8 mouse cellular contexts compared by ENCODE assay signal in the genomic region with DNA sequence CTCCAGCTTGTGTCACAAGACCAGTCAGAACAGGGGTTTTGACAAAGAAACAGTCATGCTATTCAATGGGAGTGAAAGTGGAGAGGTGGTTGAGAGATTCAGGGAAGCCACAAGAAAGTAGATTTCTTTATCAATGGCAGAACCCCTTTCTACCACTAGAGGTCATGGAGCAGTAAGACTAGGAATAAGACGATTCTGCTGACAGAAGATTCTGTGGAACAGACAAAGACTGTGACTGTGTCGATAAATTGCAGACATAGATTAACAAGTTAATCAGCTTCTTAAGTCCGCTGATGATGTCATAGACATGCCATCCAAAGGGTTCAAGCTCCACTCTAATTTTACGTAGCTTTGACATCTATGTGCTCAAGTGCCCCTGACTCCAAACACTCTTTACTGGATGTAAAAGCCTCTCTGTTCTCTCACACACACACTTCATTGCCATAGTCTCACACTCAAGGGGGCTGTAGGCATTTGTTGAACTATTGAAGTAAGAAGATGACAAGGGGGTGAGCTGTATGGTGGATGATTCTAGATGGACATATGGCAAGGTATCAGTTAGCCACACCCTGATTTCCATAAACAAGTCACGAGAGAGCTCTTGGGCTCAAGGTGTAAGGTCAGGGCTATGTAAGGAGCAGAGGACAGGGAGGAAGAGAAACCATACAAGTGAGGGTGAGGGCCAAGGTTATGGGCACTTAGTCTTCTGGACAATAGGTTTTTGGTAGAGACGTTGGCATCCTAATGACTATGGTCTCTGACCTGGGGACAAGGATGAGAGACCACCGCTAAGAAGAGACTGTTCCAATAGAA.
A peak's percentile ranks its signal among the peaks of the same experiment; 100 is the strongest.
DNase-seq lines count a peak whose midpoint lies in the region; ATAC-seq and TF ChIP-seq lines count a peak whose summit lies in the region.

No protein-coding gene starts in this region.

- no peak overlapping the region for H3K9ac ChIP-seq in CH12.LX (ENCODE audit: insufficient read depth, low read depth)

- H3K4me3 ChIP-seq in CH12.LX (replicated peaks in 1 of 3; ENCODE audit: low read depth in 2 of 3, low read length in 2 of 3, poor library complexity in 1 of 3) = no peak overlapping the region

- no peaks in the 10 kb centered on the region for H3K36me3 ChIP-seq in CH12.LX (replicated peaks in 1 of 2; ENCODE audit: control insufficient read depth in 1 of 2, insufficient read depth in 1 of 2, low read length in 1 of 2)

- peak; percentile 97 for TF ChIP-seq RAD21 in CH12.LX (IDR thresholded peaks at IDR 0.05; ENCODE audit: low read depth, low read length)

- dilution Hi-C loops in CH12.LX (cut with MboI; ENCODE audit: extremely low pct_ligation_motif_present, extremely low pct_unique_long_range_greater_than_20kb, low sequenced_read_pairs) = no loop called here

- no peaks in the 10 kb centered on the region for H3K9me3 ChIP-seq in CH12.LX (replicated peaks; ENCODE audit: low read length)

- H3K4me1 ChIP-seq in CH12.LX (ENCODE audit: control insufficient read depth in 1 of 2, insufficient read depth in 2 of 2) = peaks cover 4 to 5% of the 10 kb centered on the region in 2 experiments

- ATAC-seq in hematopoietic stem cell, adult 5-6 weeks (replicated peaks in 1 of 2; ENCODE audit: insufficient read depth in 1 of 2, low FRiP score in 2 of 2, low TSS enrichment in 1 of 2, low read depth in 1 of 2, poor library complexity in 2 of 2, severe bottlenecking in 2 of 2) = peak; percentile 77 to 89
- peak; percentile 81 for ATAC-seq in megakaryocyte-erythroid progenitor cell, adult 5-6 weeks (replicated peaks; ENCODE audit: low FRiP score, low TSS enrichment, poor library complexity, severe bottlenecking)

- H3K79me2 ChIP-seq in CH12.LX (replicated peaks; ENCODE audit: control insufficient read depth, extremely low read depth, insufficient read depth, poor library complexity, severe bottlenecking) = no peaks in the 10 kb centered on the region

- in situ Hi-C loops in CH12.LX (cut with MboI; ENCODE audit: low pct_ligation_motif_present, low pct_unique_long_range_greater_than_20kb, low sequenced_read_pairs) = loop anchor here (5.0 to 25.0 kb wide), 2 partner anchors 333 to 438 kb away; a partner anchor contains a TSS

- no peak for TF ChIP-seq POLR2A in CH12.LX (IDR thresholded peaks at IDR 0.05; ENCODE audit: low read depth, low read length)

- no peak overlapping the region for H3K27ac ChIP-seq in CH12.LX (ENCODE audit: insufficient read depth, low read depth)

- TF ChIP-seq EP300 in CH12.LX (IDR thresholded peaks at IDR 0.05; ENCODE audit: low read length) = no peak

- peak; percentile 51 for DNase-seq in layer of hippocampus, adult 11-12 months (ENCODE audit: low spot score)
- DNase-seq in layer of hippocampus, postnatal 25 days (ENCODE audit: extremely low spot score in 1 of 2, low spot score in 1 of 2) = no peak
- peak; percentile 69 for DNase-seq in CH12.LX (ENCODE audit: extremely low read depth)
- DNase-seq in brain, adult 2 months (ENCODE audit: low read depth, low spot score) = peak; percentile 85
- DNase-seq in right cerebral cortex, postnatal 14 days = no peak
- DNase-seq in gastrocnemius, adult 8-10 months (ENCODE audit: low spot score in 2 of 2) = no peak

- TF ChIP-seq CTCF in CH12.LX (conservative IDR thresholded peaks at IDR 0.05 in 1 of 2, IDR thresholded peaks at IDR 0.05 in 1 of 2; ENCODE audit: low read depth in 2 of 2, low read length in 2 of 2) = peak; percentile 85 to 92

- H3K4me2 ChIP-seq in CH12.LX (ENCODE audit: insufficient read depth, low read depth, poor library complexity, severe bottlenecking) = peak overlapping the region; percentile 18; the same call in 1 of the 2 replicates

- no peaks in the 10 kb centered on the region for H3K27me3 ChIP-seq in CH12.LX (replicated peaks)

TF ChIP-seq in CH12.LX, 34 proteins besides CTCF, POLR2A, EP300 and RAD21:
- TF ChIP-seq SMC3 (IDR thresholded peaks at IDR 0.05; ENCODE audit: low read depth, low read length) = peak; percentile 96
- 0 out of 2 replicates have a peak, but pooled peaks have one; percentile 24 for TF ChIP-seq MYC (IDR thresholded peaks at IDR 0.05; ENCODE audit: low read depth, low read length)
- TF ChIP-seq JUND (conservative IDR thresholded peaks at IDR 0.05; ENCODE audit: low read depth, low read length) = peak; percentile 33; the same call in 1 of the 2 replicates
- TF ChIP-seq USF1 (IDR thresholded peaks at IDR 0.05; ENCODE audit: low read depth, low read length) = no peak
- TF ChIP-seq E2F4 (IDR thresholded peaks at IDR 0.05; ENCODE audit: insufficient replicate concordance, low read depth, low read length) = no peak
- TF ChIP-seq IRF4 (IDR thresholded peaks at IDR 0.05; ENCODE audit: low read depth, low read length) = 0 out of 2 replicates have a peak, but pooled peaks have one; percentile 10
- TF ChIP-seq PAX5 (IDR thresholded peaks at IDR 0.05; ENCODE audit: low read length) = no peak
- no peak for TF ChIP-seq ZNF384 (IDR thresholded peaks at IDR 0.05; ENCODE audit: low read depth, low read length)
- 0 out of 2 replicates have a peak, but pooled peaks have one; percentile 19 for TF ChIP-seq SIN3A (IDR thresholded peaks at IDR 0.05; ENCODE audit: low read length)
- TF ChIP-seq POLR2AphosphoS2 (IDR thresholded peaks at IDR 0.05; ENCODE audit: low read depth, low read length) = no peak
- TF ChIP-seq ETS1 (conservative IDR thresholded peaks at IDR 0.05; ENCODE audit: low read depth, low read length) = no peak
- no peak for TF ChIP-seq MAZ (IDR thresholded peaks at IDR 0.05; ENCODE audit: low read depth, low read length)
- no peak for TF ChIP-seq MEF2A (IDR thresholded peaks at IDR 0.05; ENCODE audit: borderline replicate concordance, low read depth, low read length)
- TF ChIP-seq NRF1 (IDR thresholded peaks at IDR 0.05; ENCODE audit: low read depth, low read length) = no peak
- peak; percentile 91 for TF ChIP-seq ZC3H11A (IDR thresholded peaks at IDR 0.05; ENCODE audit: low read depth, low read length)
- peak; percentile 69; the same call in 1 of the 2 replicates for TF ChIP-seq MAFK (IDR thresholded peaks at IDR 0.05; ENCODE audit: insufficient replicate concordance, low read length)
- no peak for TF ChIP-seq UBTF (IDR thresholded peaks at IDR 0.05; ENCODE audit: low read depth, low read length)

Comparison
In these comparisons a context has a peak if more than half of its experiments do, and no peak if none do; other contexts are left out.
1. DNase-seq: peak in layer of hippocampus, adult 11-12 months (single experiment), CH12.LX (single experiment) and brain, adult 2 months (single experiment); none in layer of hippocampus, postnatal 25 days (0 of 2), right cerebral cortex, postnatal 14 days (single experiment) and gastrocnemius, adult 8-10 months (0 of 2).